Mouse (Mus musculus) CH12.LX (cell line): ENCODE measurements around the gene 2410015M20Rik. TPM values are rescaled to one million over a fixed set of nuclear protein-coding genes. Genes with fewer than 3 reads are reported as not detected.

Source experiments
- DNase-seq: peaks from one replicate; pipeline ENCODE4 v3.0.0-alpha.2; 2013; ENCODE audit errors: extremely low read depth
- H3K27ac ChIP-seq: 2 replicates; pipeline ENCODE4 v1.5.1; 2012; ENCODE audit warnings: low read depth, mild to moderate bottlenecking, control low read depth, moderate library complexity; ENCODE audit not compliant: insufficient read depth
- H3K27me3 ChIP-seq: replicated peaks from 2 replicates; pipeline ENCODE3; 2012; ENCODE audit warnings: inconsistent platforms
- H3K36me3 ChIP-seq, 2 experiments: replicated peaks in 1 of 2; 2 replicates each; pipeline versions ENCODE3 to v1.6.1; 2012; ENCODE audit warnings: inconsistent platforms in 1 of 2, low read length in 1 of 2, mild to moderate bottlenecking in 1 of 2, mixed read lengths in 1 of 2, moderate library complexity in 1 of 2; ENCODE audit not compliant: control insufficient read depth in 1 of 2, insufficient read depth in 1 of 2
- H3K4me1 ChIP-seq, 2 experiments: 2 replicates each; pipeline ENCODE4 v1.6.1; 2012; ENCODE audit warnings: inconsistent platforms in 1 of 2, moderate library complexity in 1 of 2; ENCODE audit not compliant: insufficient read depth in 2 of 2, control insufficient read depth in 1 of 2
- H3K4me2 ChIP-seq: 2 replicates; pipeline ENCODE4 v1.6.1; 2012; ENCODE audit warnings: low read depth, mild to moderate bottlenecking, control low read depth; ENCODE audit not compliant: poor library complexity, insufficient read depth, severe bottlenecking
- H3K4me3 ChIP-seq, 3 experiments: fragments of 150-350 bp in 1 of 3; sonication (generic) in 1 of 3; replicated peaks in 1 of 3; 2 replicates each; pipeline versions ENCODE3 to v1.5.1; 2011 to 2012; ENCODE audit warnings: low read depth in 2 of 3, low read length in 2 of 3, mild to moderate bottlenecking in 2 of 3, moderate library complexity in 2 of 3, control low read depth in 1 of 3, improper control_type of control experiment in 1 of 3, inconsistent platforms in 1 of 3, mixed read lengths in 1 of 3; ENCODE audit not compliant: poor library complexity in 1 of 3
- H3K79me2 ChIP-seq: replicated peaks from 2 replicates; pipeline ENCODE4 v1.6.1; 2012; ENCODE audit warnings: mild to moderate bottlenecking, moderate library complexity; ENCODE audit not compliant: control insufficient read depth, poor library complexity, insufficient read depth, severe bottlenecking; ENCODE audit errors: extremely low read depth
- H3K9ac ChIP-seq: 2 replicates; pipeline ENCODE4 v1.6.1; 2012; ENCODE audit warnings: low read depth, mild to moderate bottlenecking, control low read depth, moderate library complexity; ENCODE audit not compliant: insufficient read depth
- H3K9me3 ChIP-seq: replicated peaks from 2 replicates; pipeline ENCODE3; 2012; ENCODE audit warnings: low read length, inconsistent platforms, mixed read lengths
- CHD1 ChIP-seq: IDR thresholded peaks from 2 replicates; pipeline ENCODE4 v1.6.1; 2012; ENCODE audit warnings: low read depth, low read length, improper control_type of control experiment, inconsistent platforms
- CTCF ChIP-seq, 2 experiments: IDR thresholded peaks in 1 of 2; conservative IDR thresholded peaks in 1 of 2; 2 replicates each; pipeline ENCODE4 v1.5.1; 2011 to 2012; ENCODE audit warnings: low read depth in 2 of 2, low read length in 2 of 2, improper control_type of control experiment in 1 of 2, inconsistent platforms in 1 of 2, mild to moderate bottlenecking in 1 of 2, moderate library complexity in 1 of 2
- E2F4 ChIP-seq: IDR thresholded peaks from 2 replicates; pipeline ENCODE4 v1.6.1; 2011; ENCODE audit warnings: low read depth, low read length, improper control_type of control experiment; ENCODE audit not compliant: insufficient replicate concordance
- ETS1 ChIP-seq: conservative IDR thresholded peaks from 2 replicates; pipeline ENCODE4 v1.6.1; 2012; ENCODE audit warnings: low read depth, mild to moderate bottlenecking, inconsistent platforms, low read length, improper control_type of control experiment, moderate library complexity
- IRF4 ChIP-seq: IDR thresholded peaks from 2 replicates; pipeline ENCODE4 v1.6.1; 2014; ENCODE audit warnings: low read depth, mild to moderate bottlenecking, inconsistent platforms, low read length, improper control_type of control experiment
- JUN ChIP-seq: IDR thresholded peaks from 2 replicates; pipeline ENCODE4 v1.6.1; 2011; ENCODE audit warnings: low read depth, mild to moderate bottlenecking, low read length, improper control_type of control experiment, moderate library complexity; ENCODE audit not compliant: insufficient read depth
- MAFK ChIP-seq: IDR thresholded peaks from 2 replicates; pipeline ENCODE4 v1.6.1; 2011; ENCODE audit warnings: low read length, improper control_type of control experiment; ENCODE audit not compliant: insufficient replicate concordance
- MXI1 ChIP-seq: IDR thresholded peaks from 2 replicates; pipeline ENCODE4 v1.6.1; 2011; ENCODE audit warnings: mild to moderate bottlenecking, low read depth, low read length, improper control_type of control experiment
- PAX5 ChIP-seq: IDR thresholded peaks from 2 replicates; pipeline ENCODE4 v1.6.1; 2012; ENCODE audit warnings: low read length, inconsistent platforms, mixed read lengths
- POLR2A ChIP-seq: IDR thresholded peaks from 2 replicates; pipeline ENCODE4 v1.6.1; 2011; ENCODE audit warnings: low read depth, mild to moderate bottlenecking, improper control_type of control experiment, low read length
- POLR2AphosphoS2 ChIP-seq: IDR thresholded peaks from 2 replicates; pipeline ENCODE4 v1.6.1; 2011; ENCODE audit warnings: low read depth, low read length, improper control_type of control experiment
- SIN3A ChIP-seq: IDR thresholded peaks from 2 replicates; pipeline ENCODE4 v1.6.1; 2012; ENCODE audit warnings: low read length, improper control_type of control experiment, inconsistent platforms
- SMC3 ChIP-seq: IDR thresholded peaks from 2 replicates; pipeline ENCODE4 v1.6.1; 2011; ENCODE audit warnings: low read depth, low read length, improper control_type of control experiment
- TCF12 ChIP-seq: IDR thresholded peaks from 2 replicates; pipeline ENCODE4 v1.6.1; 2014; ENCODE audit warnings: low read depth, mild to moderate bottlenecking, inconsistent platforms, low read length, improper control_type of control experiment
- UBTF ChIP-seq: IDR thresholded peaks from 2 replicates; pipeline ENCODE4 v1.6.1; 2012; ENCODE audit warnings: low read depth, mild to moderate bottlenecking, inconsistent platforms, low read length, improper control_type of control experiment, moderate library complexity
- USF2 ChIP-seq: conservative IDR thresholded peaks from 2 replicates; pipeline ENCODE4 v1.6.1; 2011; ENCODE audit warnings: low read depth, low read length, improper control_type of control experiment
- dilution Hi-C: fragments of 300-500 bp; cut with MboI; formaldehyde crosslinking; loops from 2 replicates; pipeline ENCODE4 v1.14.3; 2020; ENCODE audit warnings: low sequenced_read_pairs; ENCODE audit not compliant: extremely low pct_unique_long_range_greater_than_20kb, extremely low pct_ligation_motif_present
- in situ Hi-C: fragments of 300-500 bp; cut with MboI; formaldehyde crosslinking; loops from 3 replicates; pipeline ENCODE4 v1.14.3; 2019; ENCODE audit warnings: low sequenced_read_pairs, low pct_ligation_motif_present, low pct_unique_long_range_greater_than_20kb, mixed read lengths
- polyA plus RNA-seq: library from polyadenylated mRNA; unstranded; fragments of >175 nt; gene quantifications from 2 replicates; pipeline ENCODE4 v1.2.1, GENCODE M21; 2012; ENCODE audit warnings: low read depth; ENCODE audit not compliant: insufficient read length
- total RNA-seq, 2 experiments: library from RNA; depleted of rRNA; stranded (reverse); fragments of 300-350 nt in 1 of 2; fragments of >200 nt in 1 of 2; gene quantifications; 2 replicates each; pipeline ENCODE4 v1.2.3; 2012 to 2014

The 2410015M20Rik gene
- total and polyA plus RNA-seq, 3 experiments = 154 to 272 (median 202) TPM

- no peak overlapping the region; the same call in 1 of the 2 replicates for H3K27ac ChIP-seq
- H3K4me3 ChIP-seq = peak overlapping the region; percentile 47 to 94 (median 64)
- no peaks in the 10 kb centered on the region for H3K9me3 ChIP-seq
- DNase-seq = no peak
- 0 out of 2 replicates have a peak, but pooled peaks have one; percentile 12 for TF ChIP-seq SIN3A
- TF ChIP-seq CHD1 = no peak
- peak overlapping the region; percentile 86 for H3K9ac ChIP-seq
- dilution Hi-C loops = no loop called here
- H3K4me1 ChIP-seq = peaks cover 16 to 39% of the 10 kb centered on the region in 2 experiments
- in situ Hi-C loops = no loop called here
- H3K4me2 ChIP-seq = peak overlapping the region; percentile 84
- H3K79me2 ChIP-seq = peaks cover 41% of the 10 kb centered on the region
- peaks cover 39 to 49% of the 10 kb centered on the region in 2 experiments for H3K36me3 ChIP-seq
- no peaks in the 10 kb centered on the region for H3K27me3 ChIP-seq
Observed at GRCm38 (mm10) chr17:56625495-56625894, 15.9 kb upstream of the 2410015M20Rik start.

DNA sequence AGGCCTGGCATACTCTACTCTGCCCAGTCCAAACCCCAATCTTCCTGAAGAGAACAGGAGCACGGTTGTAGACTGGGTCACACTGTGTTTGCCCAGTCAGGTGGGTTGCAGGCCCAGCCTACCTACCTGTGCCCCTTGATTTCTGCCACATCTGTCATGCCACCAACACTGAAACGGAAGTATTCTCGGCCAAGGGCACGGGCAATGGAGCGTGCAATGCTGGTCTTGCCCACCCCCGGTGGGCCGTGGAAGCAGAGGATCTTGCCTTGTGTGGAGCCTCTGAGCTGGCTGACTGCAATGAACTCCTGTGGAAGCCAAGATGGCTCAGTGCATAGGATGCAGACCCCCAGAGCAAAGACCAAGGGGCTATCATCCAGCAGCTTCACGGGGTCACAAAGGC lies 8.1 kb upstream of the 2410015M20Rik start:
- dilution Hi-C loops = no loop called here
- Histone ChIP-seq H3K79me2 (peaks cover 35% of the 10 kb centered on the region), H3K36me3 (peaks cover 87 to 88% of the 10 kb centered on the region in 2 experiments), H3K9ac (no peak overlapping the region), H3K4me3 (no peak overlapping the region), H3K4me2 (no peak overlapping the region), H3K27ac (no peak overlapping the region), H3K4me1 (peaks cover 18 to 26% of the 10 kb centered on the region in 2 experiments), H3K27me3 (no peaks in the 10 kb centered on the region), H3K9me3 (no peaks in the 10 kb centered on the region)
- no peak for TF ChIP-seq SMC3
- TF ChIP-seq TCF12 = no peak
- TF ChIP-seq POLR2A = peak; percentile 31
- no peak for DNase-seq
- in situ Hi-C loops = no loop called here

DNA sequence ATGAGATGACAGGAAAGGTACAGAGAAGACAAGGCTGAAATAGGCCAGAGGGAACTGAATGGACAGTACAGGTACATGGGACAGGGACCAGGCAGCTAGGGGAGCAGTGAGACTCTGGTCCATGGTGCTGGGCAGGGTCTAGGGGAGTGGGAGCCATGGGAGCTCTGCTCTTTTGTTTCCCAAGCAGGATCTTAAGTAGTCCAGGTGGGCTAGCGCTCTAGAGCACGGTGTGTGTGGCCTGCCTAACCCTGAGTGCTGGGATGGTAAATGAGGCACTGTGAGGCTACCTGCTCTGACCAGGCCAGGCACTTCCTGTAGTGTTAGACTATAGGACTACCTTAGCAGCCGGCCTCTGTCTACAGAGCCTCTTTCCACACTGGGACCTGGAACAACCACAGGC lies 7.2 kb upstream of the 2410015M20Rik start:
- DNase-seq = no peak
- dilution Hi-C loops = no loop called here
- Histone ChIP-seq H3K36me3 (peaks cover 78 to 79% of the 10 kb centered on the region in 2 experiments), H3K4me1 (peaks cover 18 to 35% of the 10 kb centered on the region in 2 experiments), H3K4me3 (no peak overlapping the region), H3K27me3 (no peaks in the 10 kb centered on the region), H3K9me3 (no peaks in the 10 kb centered on the region), H3K9ac (no peak overlapping the region), H3K4me2 (no peak overlapping the region), H3K27ac (no peak overlapping the region; the same call in 1 of the 2 replicates), H3K79me2 (peaks cover 35% of the 10 kb centered on the region)
- in situ Hi-C loops = no loop called here
- TF ChIP-seq CTCF (conservative IDR thresholded peaks at IDR 0.05 in 1 of 2, IDR thresholded peaks at IDR 0.05 in 1 of 2; ENCODE audit: low read depth in 2 of 2, low read length in 2 of 2) = no peak
- TF ChIP-seq MAFK = no peak
- TF ChIP-seq JUN = no peak
- TF ChIP-seq USF2 = no peak
- TF ChIP-seq IRF4 = no peak
- no peak for TF ChIP-seq UBTF
- TF ChIP-seq ETS1 = no peak
- no peak for TF ChIP-seq CHD1
- no peak for TF ChIP-seq POLR2AphosphoS2
- no peak for TF ChIP-seq MXI1
- TF ChIP-seq E2F4 = no peak
- no peak for TF ChIP-seq PAX5
